Mouse (Mus musculus) layer of hippocampus, postnatal 36 days (tissue): ENCODE measurements around the gene Gm3402. TPM values are rescaled to one million over a fixed set of nuclear protein-coding genes. Genes with fewer than 3 reads are reported as not detected.
A peak's percentile ranks its signal among the peaks of the same experiment; 100 is the strongest.
"Not testable (repeated sequence)": the region's sequence is repeated elsewhere in the genome, so short reads cannot be mapped to it uniquely, and the experiment has no call there.

ENCODE experiments used
- DNase-seq, 2 experiments: peaks; one replicate each; pipeline ENCODE4 v3.0.0; 2022
- total RNA-seq, 2 experiments: library from RNA; stranded (reverse); gene quantifications; 2 replicates each; pipeline ENCODE4 v1.2.3; 2021

Gm3402 gene
- total RNA-seq, result not detected

DNA sequence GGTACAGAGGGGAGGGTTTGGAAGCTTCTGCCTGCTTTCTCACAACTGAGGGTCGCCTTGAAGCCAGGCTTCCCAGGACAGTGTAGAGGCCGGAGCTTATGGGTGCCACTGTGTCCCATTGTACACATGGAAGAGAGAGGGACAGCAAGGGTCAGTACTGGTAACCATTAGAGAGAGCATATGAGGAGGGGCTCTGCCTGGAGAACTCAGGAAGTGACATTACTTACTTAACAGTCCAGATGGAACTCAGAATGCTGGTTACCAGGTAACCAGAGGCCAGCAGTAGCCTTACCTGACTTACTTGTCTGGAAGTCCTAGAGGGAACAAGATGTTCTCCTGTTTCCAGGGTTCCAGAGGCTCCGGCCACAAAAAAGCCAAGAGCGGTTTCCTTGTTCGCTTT, at the start of gene Gm3402:
Gm3402 (plus strand) TSS at position 301 of the 400 bp plus-strand sequence.
- not testable (repeated sequence) for DNase-seq

- DNase-seq, result no peak
These were observed 47.3 kb upstream of the Gm3402 start for GRCm38 (mm10) chr5:146466663-146467062.

DNA sequence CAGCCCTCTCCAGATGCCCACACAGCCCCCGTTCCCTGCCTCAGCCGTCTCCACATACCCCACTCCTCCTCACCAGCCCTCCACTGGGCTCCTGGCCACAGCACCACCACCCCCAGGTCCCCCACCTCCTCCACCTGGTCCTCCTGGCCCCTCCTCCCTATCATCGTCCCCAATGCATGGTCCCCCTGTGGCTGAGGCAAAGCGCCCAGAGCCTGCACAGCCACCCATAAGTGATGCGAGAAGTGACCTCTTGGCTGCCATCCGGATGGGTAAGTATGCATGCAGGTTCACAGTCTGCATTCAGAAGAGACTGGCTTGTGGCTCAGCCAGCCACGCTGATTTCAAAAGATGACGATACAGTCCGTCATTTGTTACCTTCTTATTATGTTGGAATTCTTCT, 45.6 kb upstream of the Gm3402 start:
- no peak for DNase-seq

GRCm38 (mm10) chr5:146470821-146471220, 43.1 kb upstream of the Gm3402 start:
- DNase-seq, result no peak

DNA sequence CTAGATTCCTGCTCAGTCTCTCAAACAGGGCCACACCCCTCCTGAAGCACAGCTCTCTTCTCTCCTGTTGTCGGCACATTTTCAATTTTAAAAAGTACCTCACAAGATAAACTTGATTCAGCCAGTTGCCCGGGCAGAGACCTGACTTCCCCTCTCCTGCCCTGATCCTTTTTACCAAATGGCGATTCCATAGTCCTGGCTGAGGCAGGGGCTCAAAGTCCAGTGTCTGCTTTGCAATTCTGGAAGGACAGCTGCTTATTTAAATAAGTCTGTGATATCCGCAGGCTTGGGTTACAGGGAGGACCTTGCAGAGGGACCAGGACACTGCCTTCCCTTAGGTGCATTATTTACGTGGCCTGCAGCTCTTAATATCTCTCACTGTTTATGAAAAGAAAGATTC, 42.6 kb upstream of the Gm3402 start:
- no peak for DNase-seq

- no peak for DNase-seq
These were observed 42.1 kb upstream of the Gm3402 start for GRCm38 (mm10) chr5:146471821-146472220.

DNA sequence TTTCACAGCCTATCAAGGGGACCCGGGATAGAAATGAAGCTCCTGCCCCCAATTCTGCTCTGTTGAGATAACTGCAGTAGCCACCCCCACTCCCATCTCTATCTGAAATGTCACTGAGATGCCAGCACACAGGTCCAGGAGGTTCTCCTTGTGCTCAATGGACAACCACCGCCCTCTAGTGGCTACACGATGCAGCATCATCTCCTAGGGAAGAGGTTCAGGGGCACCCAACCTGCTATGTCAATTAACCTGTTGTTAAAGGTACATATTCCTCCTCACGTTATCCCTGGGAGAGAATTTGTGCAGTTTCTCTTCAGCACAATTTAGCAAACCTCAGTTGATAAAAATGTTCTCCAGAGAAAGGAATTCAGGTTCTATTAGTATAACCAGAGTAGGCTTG, 34.4 kb upstream of the Gm3402 start:
- DNase-seq, result peak; percentile 38 to 55

- DNase-seq, result not testable (repeated sequence)
These were observed 32.3 kb upstream of the Gm3402 start, which contains the start of gene Gm6408 for GRCm38 (mm10) chr5:146481665-146482064. Gm6408 (plus strand) TSS chr5:146481965.

- peak in 1 of 2 experiments; percentile 23 for DNase-seq
These were observed 25.0 kb upstream of the Gm3402 start for GRCm38 (mm10) chr5:146488959-146489358.

DNA sequence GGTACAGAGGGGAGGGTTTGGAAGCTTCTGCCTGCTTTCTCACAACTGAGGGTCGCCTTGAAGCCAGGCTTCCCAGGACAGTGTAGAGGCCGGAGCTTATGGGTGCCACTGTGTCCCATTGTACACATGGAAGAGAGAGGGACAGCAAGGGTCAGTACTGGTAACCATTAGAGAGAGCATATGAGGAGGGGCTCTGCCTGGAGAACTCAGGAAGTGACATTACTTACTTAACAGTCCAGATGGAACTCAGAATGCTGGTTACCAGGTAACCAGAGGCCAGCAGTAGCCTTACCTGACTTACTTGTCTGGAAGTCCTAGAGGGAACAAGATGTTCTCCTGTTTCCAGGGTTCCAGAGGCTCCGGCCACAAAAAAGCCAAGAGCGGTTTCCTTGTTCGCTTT, 22.9 kb upstream of the Gm3402 start, which contains the start of gene Gm6370:
Gm6370 (plus strand) TSS at position 301 of the 400 bp plus-strand sequence.
- not testable (repeated sequence) for DNase-seq

GRCm38 (mm10) chr5:146502099-146502498, 11.8 kb upstream of the Gm3402 start, which contains the start of gene 4930449I24Rik:
4930449I24Rik (plus strand) TSS chr5:146502399.
- DNase-seq, result not testable (repeated sequence)

GRCm38 (mm10) chr5:146525501-146525900, 11.6 kb downstream of the Gm3402 start, which contains the start of gene Gm3404:
Gm3404 (plus strand) TSS chr5:146525801.
- DNase-seq, result not testable (repeated sequence)

DNA sequence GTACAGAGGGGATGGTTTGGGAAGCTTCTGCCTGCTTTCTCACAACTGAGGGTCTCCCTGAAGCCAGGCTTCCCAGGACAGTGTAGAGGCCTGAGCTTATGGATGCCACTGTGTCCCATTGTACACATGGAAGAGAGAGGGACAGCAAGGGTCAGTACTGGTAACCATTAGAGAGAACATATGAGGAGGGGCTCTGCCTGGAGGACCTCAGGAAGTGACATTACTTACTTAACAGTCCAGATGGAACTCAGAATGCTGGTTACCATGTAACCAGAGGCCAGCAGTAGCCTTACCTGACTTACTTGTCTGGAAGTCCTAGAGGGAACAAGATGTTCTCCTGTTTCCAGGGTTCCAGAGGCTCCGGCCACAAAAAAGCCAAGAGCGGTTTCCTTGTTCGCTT, 23.4 kb downstream of the Gm3402 start, which contains the start of gene Gm3409:
Gm3409 (plus strand) TSS at position 301 of the 400 bp plus-strand sequence.
- not testable (repeated sequence) for DNase-seq

- not testable (repeated sequence) for DNase-seq
These were observed 41.9 kb downstream of the Gm3402 start, which contains the start of gene Gm3415 for GRCm38 (mm10) chr5:146555836-146556235. Gm3415 (plus strand) TSS chr5:146556136.

DNA sequence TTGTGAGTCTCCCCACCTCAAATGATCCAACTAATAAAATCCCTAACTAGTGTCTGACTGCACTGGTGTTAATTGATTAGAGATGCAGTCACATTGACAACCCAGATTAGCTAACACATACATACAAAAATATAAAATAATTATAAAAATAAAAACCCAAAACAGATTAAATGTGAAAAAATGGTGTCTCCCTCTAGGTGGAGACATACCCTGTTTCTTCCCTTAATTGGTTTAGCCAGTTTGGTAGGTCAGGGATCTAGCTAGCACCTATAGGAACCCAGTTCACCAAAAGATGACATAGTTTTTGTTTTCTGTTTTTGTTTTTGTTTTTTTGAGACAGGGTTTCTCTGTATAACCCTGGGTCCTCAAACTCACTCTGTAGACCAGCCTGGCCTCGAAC, 50.3 kb downstream of the Gm3402 start:
- DNase-seq, result no peak

Other genes starting within 250 kb of the Gm3402 start
- 100 to 1,000 TPM; 104 to 106 TPM for gene Wasf3, start 129.1 kb upstream of the Gm3402 start, total RNA-seq
- not detected for gene Gm6408, start 32.2 kb upstream of the Gm3402 start, total RNA-seq
- gene Gm6370, start 22.8 kb upstream of the Gm3402 start, total RNA-seq, result not detected
- not detected for gene 4930449I24Rik, start 11.7 kb upstream of the Gm3402 start, total RNA-seq
- gene Gm3404, start 11.7 kb downstream of the Gm3402 start, total RNA-seq, result not detected
- not detected for gene Gm3409, start 23.5 kb downstream of the Gm3402 start, total RNA-seq
- gene Gm3415, start 42.0 kb downstream of the Gm3402 start, total RNA-seq, result not detected
- gene Gpr12, start 71.1 kb downstream of the Gm3402 start, total RNA-seq, result 10 to 100 TPM; 37.6 to 38.1 TPM